ENCODE assay signal across 18 mouse cellular contexts in the genomic region with DNA sequence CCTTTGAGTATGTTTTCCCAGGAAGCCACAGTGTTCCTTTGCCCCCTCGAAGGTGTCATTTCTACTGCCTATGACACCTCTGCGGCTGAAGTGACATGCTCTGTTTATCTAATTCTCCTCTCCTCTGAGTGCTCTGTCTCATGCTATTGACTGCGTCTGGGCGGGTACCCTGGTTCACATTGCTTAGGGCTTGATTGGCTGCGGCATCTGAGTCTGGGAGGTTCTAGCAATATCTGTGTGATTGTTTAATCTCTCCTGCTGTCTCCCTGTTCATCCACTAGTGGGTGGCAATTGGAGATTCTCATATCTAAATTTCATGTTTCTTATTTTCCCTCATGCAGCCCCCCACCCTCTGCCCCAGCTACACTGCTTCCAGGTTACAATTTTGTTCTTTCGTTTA. TPM values are rescaled to one million over a fixed set of nuclear protein-coding genes. Genes with fewer than 3 reads are reported as not detected.
DNase-seq lines count a peak whose midpoint lies in the region; ATAC-seq and TF ChIP-seq lines count a peak whose summit lies in the region.
"Had no signal": no experiment of that assay in that cellular context is flagged by ENCODE, and none has a peak within 500 bp of the region (broad histone marks: within the 10 kb centered on the region; RNA-seq: fewer than 3 reads in every experiment).

No protein-coding gene starts in this region.

- H3K9me3 ChIP-seq in hindbrain, postnatal 0 days (ENCODE audit: low read length) = no peaks in the 10 kb centered on the region
- H3K9me3 ChIP-seq in hindbrain, embryonic 16.5 days (ENCODE audit: control insufficient read depth, low read length) = no peaks in the 10 kb centered on the region
- H3K9me3 ChIP-seq in ES-Bruce4 (replicated peaks; ENCODE audit: control insufficient read depth, insufficient read depth, low read length, poor library complexity, severe bottlenecking) = no peaks in the 10 kb centered on the region
- H3K9me3 ChIP-seq: hindbrain, embryonic 10.5 days; limb, embryonic 12.5 days; neural tube, embryonic 15.5 days had no signal

- no peaks in the 10 kb centered on the region for H3K27me3 ChIP-seq in hindbrain, postnatal 0 days (ENCODE audit: insufficient read depth, low read length)
- no peaks in the 10 kb centered on the region for H3K27me3 ChIP-seq in hindbrain, embryonic 16.5 days (replicated peaks; ENCODE audit: control insufficient read depth, insufficient read depth, low read length)
- H3K27me3 ChIP-seq in ES-Bruce4 (ENCODE audit: control insufficient read depth, insufficient read depth, low read length, poor library complexity, severe bottlenecking) = no peaks in the 10 kb centered on the region
- no peaks in the 10 kb centered on the region for H3K27me3 ChIP-seq in myocyte (ENCODE audit: control insufficient read depth, insufficient read depth, insufficient read length)
- H3K27me3 ChIP-seq: CH12.LX; limb, embryonic 12.5 days; neural tube, embryonic 15.5 days had no signal

- DNase-seq in hindbrain, postnatal 0 days (ENCODE audit: low spot score) = no peak
- DNase-seq in ZHBTc4 (ENCODE audit: low read depth, low spot score) = peak; percentile 58
- DNase-seq in adrenal gland, adult 8-10 months = no peak
- DNase-seq in spleen, postnatal 10 days (ENCODE audit: low spot score in 2 of 2) = no peak
- DNase-seq: adrenal gland, postnatal 10 days; kidney, adult 18-20 months; kidney, postnatal 4 days; lung, adult 2 months; right cerebral cortex, adult 18-20 months; spleen, adult 18-20 months had no signal

- H3K4me3 ChIP-seq in hindbrain, postnatal 0 days (ENCODE audit: low read length) = no peak overlapping the region
- no peak overlapping the region for H3K4me3 ChIP-seq in hindbrain, embryonic 16.5 days (ENCODE audit: low read length)
- H3K4me3 ChIP-seq in ES-Bruce4 (ENCODE audit: low read depth, low read length) (no peak overlapping the region), myocyte (no peak overlapping the region)
- H3K4me3 ChIP-seq: hindbrain, embryonic 10.5 days; left cerebral cortex, adult 2 months; limb, embryonic 12.5 days; neural tube, embryonic 15.5 days had no signal

- TF ChIP-seq CTCF in hindbrain, postnatal 0 days (IDR thresholded peaks at IDR 0.05; ENCODE audit: low read depth) = peak; percentile 29; the same call in 1 of the 2 replicates
- no peak for TF ChIP-seq CTCF in ES-Bruce4 (IDR thresholded peaks at IDR 0.05; ENCODE audit: low read depth, low read length)

- no peak overlapping the region for H3ac ChIP-seq in myocyte (ENCODE audit: control insufficient read depth, insufficient read length)

- no peak overlapping the region for H3K9ac ChIP-seq in hindbrain, postnatal 0 days (replicated peaks; ENCODE audit: low read length)
- no peak overlapping the region for H3K9ac ChIP-seq in hindbrain, embryonic 16.5 days (ENCODE audit: low read depth, low read length)
- H3K9ac ChIP-seq in ES-Bruce4 (ENCODE audit: low read depth, poor library complexity, severe bottlenecking) = peak overlapping the region; percentile 76; the same call in 1 of the 2 replicates
- H3K9ac ChIP-seq: limb, embryonic 12.5 days; neural tube, embryonic 15.5 days had no signal

- TF ChIP-seq EP300 in ES-Bruce4 (IDR thresholded peaks at IDR 0.05; ENCODE audit: insufficient read depth, low read depth, low read length) = no peak

- ATAC-seq in hindbrain, postnatal 0 days = no peak
- ATAC-seq in hindbrain, embryonic 16.5 days = no peak

- peaks cover 24% of the 10 kb centered on the region for H3K79me2 ChIP-seq in myocyte (ENCODE audit: control insufficient read depth, insufficient read depth)

- H3K36me3 ChIP-seq in hindbrain, postnatal 0 days (ENCODE audit: insufficient read depth, low read length) = no peaks in the 10 kb centered on the region
- H3K36me3 ChIP-seq in hindbrain, embryonic 16.5 days (ENCODE audit: control insufficient read depth, insufficient read depth, low read length) = no peaks in the 10 kb centered on the region
- H3K36me3 ChIP-seq in ES-Bruce4 (ENCODE audit: control insufficient read depth, insufficient read depth, low read length, poor library complexity, severe bottlenecking) (peaks cover 4% of the 10 kb centered on the region; the same call in 1 of the 2 replicates), myocyte (ENCODE audit: control insufficient read depth, insufficient read depth) (peaks cover 8% of the 10 kb centered on the region)
- H3K36me3 ChIP-seq: hindbrain, embryonic 10.5 days; neural tube, embryonic 15.5 days had no signal

- WGBS in hindbrain, postnatal 0 days = 68% methylated on average over 6 of the region's 6 CpGs
- WGBS in hindbrain, embryonic 16.5 days = 66% methylated on average over 6 of the region's 6 CpGs

- no peak for TF ChIP-seq POLR2A in ES-Bruce4 (IDR thresholded peaks at IDR 0.05; ENCODE audit: insufficient read depth, low read length)
- TF ChIP-seq POLR2A in myocyte (IDR thresholded peaks at IDR 0.05; ENCODE audit: insufficient read length, low read depth) = no peak

- H3K4me1 ChIP-seq in hindbrain, postnatal 0 days (ENCODE audit: insufficient read depth, low read length) = peaks cover 10% of the 10 kb centered on the region; the same call in 1 of the 2 replicates
- peaks cover 12% of the 10 kb centered on the region for H3K4me1 ChIP-seq in hindbrain, embryonic 16.5 days (ENCODE audit: control insufficient read depth, insufficient read depth, low read depth, low read length)
- H3K4me1 ChIP-seq in ES-Bruce4 (ENCODE audit: control insufficient read depth, insufficient read depth, low read length) = peaks cover 5% of the 10 kb centered on the region

- no peak overlapping the region for H3K27ac ChIP-seq in hindbrain, postnatal 0 days
- H3K27ac ChIP-seq in hindbrain, embryonic 16.5 days (ENCODE audit: low read depth, low read length) = no peak overlapping the region
- peak overlapping the region; percentile 100 for H3K27ac ChIP-seq in ES-Bruce4 (ENCODE audit: insufficient read depth, low read length)
- H3K27ac ChIP-seq: hindbrain, embryonic 10.5 days; limb, embryonic 12.5 days; neural tube, embryonic 15.5 days had no signal

- no peak overlapping the region for H3K4me2 ChIP-seq in hindbrain, postnatal 0 days (ENCODE audit: low read depth, low read length)
- no peak overlapping the region for H3K4me2 ChIP-seq in hindbrain, embryonic 16.5 days (ENCODE audit: low read length)
- peak overlapping the region; percentile 80 for H3K4me2 ChIP-seq in myocyte (ENCODE audit: low read depth)
- H3K4me2 ChIP-seq: limb, embryonic 12.5 days; neural tube, embryonic 15.5 days had no signal

TF ChIP-seq in myocyte, 11 proteins besides CTCF, POLR2A, EP300 and RAD21:
- TF ChIP-seq USF1 (IDR thresholded peaks at IDR 0.05; ENCODE audit: low read depth) (no peak), REST (IDR thresholded peaks at IDR 0.05; ENCODE audit: insufficient read depth, insufficient read length) (no peak), TCF3 (IDR thresholded peaks at IDR 0.05; ENCODE audit: insufficient read length, low read depth) (no peak), SRF (IDR thresholded peaks at IDR 0.05; ENCODE audit: control insufficient read depth, insufficient read length, low read depth) (no peak), MYOD1 (IDR thresholded peaks at IDR 0.05; ENCODE audit: control insufficient read depth in 1 of 3, insufficient read length in 2 of 3, low read depth in 2 of 3) (no peak), TCF12 (IDR thresholded peaks at IDR 0.05; ENCODE audit: insufficient read depth, poor library complexity, severe bottlenecking) (no peak), MAX (IDR thresholded peaks at IDR 0.05; ENCODE audit: low read depth) (no peak), E2F4 (IDR thresholded peaks at IDR 0.05; ENCODE audit: insufficient read depth) (no peak), CEBPB (IDR thresholded peaks at IDR 0.05; ENCODE audit: insufficient read depth, poor library complexity, severe bottlenecking) (no peak), MYOG (IDR thresholded peaks at IDR 0.05; ENCODE audit: control insufficient read depth in 1 of 3, insufficient read depth in 1 of 3, insufficient read length in 2 of 3, low read depth in 2 of 3) (no peak)

RNA-seq across cellular contexts. Expression of a gene that starts 49.6 kb away (rescaled TPM):
- 46.7 and 52.8 TPM in 2 replicates for total RNA-seq in hindbrain, postnatal 0 days (2014; rRNA removed)
- polyA plus RNA-seq in hindbrain, postnatal 0 days (2015; fragmentation: Nextera tagmentation; extraction: Ambion mirVana) = 18.4 and 20.0 TPM in 2 replicates
- 4.9 and 7.8 TPM in 2 replicates for polyA plus RNA-seq in hindbrain, embryonic 16.5 days (2015; fragmentation: Nextera tagmentation; extraction: Ambion mirVana)
- polyA plus RNA-seq in ES-Bruce4 (2011; ENCODE audit: insufficient read depth, insufficient read length, low read depth, missing spikeins) = 59.7 and 64.5 TPM in 2 replicates
- polyA plus RNA-seq in myocyte (2012; fragmentation: generic; extraction: Trizol) = 114 TPM
- total RNA-seq in adrenal gland, adult 8-10 months (2022) = 100 to 1,000 TPM; 230 to 292 (median 261) TPM
